Mouse (Mus musculus): ENCODE data around the gene Pitpnc1. TPM values are rescaled to one million over a fixed set of nuclear protein-coding genes. Genes with fewer than 3 reads are reported as not detected.

Gene Pitpnc1
- polyA plus RNA-seq, 1 experiment from 2014 or later: 36.7 TPM

DNA sequence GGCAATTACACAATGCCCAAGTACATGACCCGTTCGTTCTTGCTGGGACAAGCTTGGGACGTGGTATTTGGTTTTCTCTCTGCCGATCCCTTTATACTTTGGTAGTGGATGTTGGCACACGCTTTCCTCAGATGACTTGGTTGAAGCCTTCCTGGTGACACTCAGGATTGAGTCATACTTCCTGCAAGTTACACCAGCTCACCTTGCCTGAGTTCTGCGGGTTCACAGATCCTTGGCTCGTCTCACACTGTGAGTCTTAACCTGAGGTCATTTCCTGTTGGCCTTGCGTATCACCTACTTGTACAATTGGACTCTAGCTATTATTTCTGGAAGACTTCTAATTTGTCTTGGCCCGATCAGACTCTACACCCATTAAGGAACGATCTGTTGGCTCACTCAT lies 42.5 kb downstream of the Pitpnc1 start:
- no peak for ATAC-seq
- Histone ChIP-seq H3K4me2 (replicated peaks) (no peak overlapping the region), H3K4me1 (replicated peaks) (peaks cover 9% of the 10 kb centered on the region), H3K36me3 (no peaks in the 10 kb centered on the region), H3K9ac (replicated peaks) (no peak overlapping the region), H3K27ac (no peak overlapping the region), H3K9me3 (no peaks in the 10 kb centered on the region), H3K4me3 (replicated peaks) (no peak overlapping the region), H3K27me3 (no peaks in the 10 kb centered on the region)
- whole genome bisulfite sequencing: 96% methylated on average over 10 of the region's 10 CpGs

DNA sequence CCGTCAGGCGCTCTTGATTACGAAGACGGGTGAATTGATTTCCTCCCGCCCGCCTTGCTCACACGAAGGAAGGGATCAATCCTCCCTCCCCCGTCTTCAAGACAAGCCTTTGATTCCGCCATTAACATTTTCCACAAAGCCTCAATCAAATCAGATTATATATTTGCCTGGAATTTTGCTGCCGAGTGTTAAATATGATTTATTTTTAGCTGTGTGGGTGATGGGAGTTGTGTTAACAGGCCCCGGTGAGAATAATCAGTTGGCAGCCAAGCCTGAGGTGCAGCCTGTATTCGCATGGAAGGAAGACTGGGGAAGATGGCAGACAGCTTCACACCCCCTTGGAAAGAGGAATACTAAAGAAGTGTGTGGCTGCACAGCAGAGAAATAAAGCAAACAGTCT lies 46.3 kb downstream of the Pitpnc1 start:
- WGBS: 67% methylated on average over 12 of the region's 12 CpGs
- peak overlapping the region; percentile 31 for H3K27ac ChIP-seq

DNA sequence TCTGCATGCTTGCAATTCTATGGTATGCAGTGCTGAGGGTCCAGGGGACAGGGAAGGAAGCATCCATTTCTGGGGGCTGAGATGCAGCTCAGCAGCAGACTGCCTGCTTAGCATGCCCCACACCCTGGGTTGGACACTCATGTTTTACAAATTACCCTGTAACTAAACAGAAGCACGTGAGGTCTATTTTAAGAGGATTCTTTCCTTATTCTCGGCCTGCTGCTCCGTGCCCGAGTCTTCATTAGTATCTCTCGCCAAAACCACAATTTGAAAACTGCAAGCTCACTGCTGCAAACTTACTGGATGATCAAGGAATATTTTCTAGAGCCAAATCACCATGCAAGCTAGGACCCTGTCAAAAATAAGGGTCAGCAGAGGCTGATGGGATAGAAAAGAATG lies 48.1 kb downstream of the Pitpnc1 start:
- 69% methylated on average over 5 of the region's 5 CpGs for WGBS
- Histone ChIP-seq H3K4me3 (replicated peaks) (no peak overlapping the region), H3K27me3 (no peaks in the 10 kb centered on the region), H3K36me3 (no peaks in the 10 kb centered on the region), H3K9me3 (no peaks in the 10 kb centered on the region), H3K4me2 (replicated peaks) (no peak overlapping the region), H3K27ac (peak overlapping the region; percentile 25; the same call in 1 of the 2 replicates), H3K9ac (replicated peaks) (peak overlapping the region; percentile 7; the same call in 1 of the 2 replicates), H3K4me1 (replicated peaks) (peaks cover 21% of the 10 kb centered on the region)
- ATAC-seq: no peak

More for the DNA sequence above, 46.3 kb downstream of the Pitpnc1 start:
- no peak for ATAC-seq
- Histone ChIP-seq H3K4me1 (replicated peaks) (peaks cover 18% of the 10 kb centered on the region), H3K27me3 (no peaks in the 10 kb centered on the region), H3K36me3 (no peaks in the 10 kb centered on the region), H3K9me3 (no peaks in the 10 kb centered on the region), H3K4me3 (replicated peaks) (no peak overlapping the region), H3K9ac (replicated peaks) (no peak overlapping the region), H3K4me2 (replicated peaks) (no peak overlapping the region)

DNA sequence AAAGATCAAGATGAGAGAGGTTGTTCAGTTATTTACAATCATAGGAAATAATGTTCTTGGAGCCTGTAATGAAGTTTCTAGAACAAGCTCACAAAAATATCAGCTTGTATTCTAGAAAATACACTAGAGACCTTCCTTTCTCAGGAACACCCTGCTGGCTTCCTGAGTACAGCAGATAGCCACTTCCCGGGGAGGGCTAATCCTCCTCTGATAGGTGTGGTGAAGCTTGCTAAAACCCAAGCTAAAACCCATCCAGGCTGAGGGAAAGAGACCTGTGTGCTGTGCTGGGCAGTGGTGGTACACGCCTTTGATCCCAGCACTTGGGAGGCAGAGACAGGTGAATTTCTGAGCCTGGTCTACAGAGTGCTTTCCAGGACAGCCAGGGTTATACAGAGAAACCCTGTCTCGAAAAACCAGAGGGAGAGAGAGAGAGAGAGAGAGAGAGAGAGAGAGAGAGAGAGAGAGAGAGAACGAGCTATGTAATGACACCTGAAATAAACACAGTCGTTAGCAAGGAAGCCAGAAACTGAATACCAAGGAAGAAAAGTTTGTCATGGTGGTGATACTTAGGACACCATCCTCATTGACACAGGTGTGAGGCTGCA lies 48.6 kb downstream of the Pitpnc1 start:
- H3K4me1 ChIP-seq (replicated peaks): peaks cover 26% of the 10 kb centered on the region
- ATAC-seq: no peak
- peak overlapping the region; percentile 7; the same call in 1 of the 2 replicates for H3K9ac ChIP-seq (replicated peaks)
- H3K4me3 ChIP-seq (replicated peaks): no peak overlapping the region
- H3K27me3 ChIP-seq: no peaks in the 10 kb centered on the region
- 57% methylated on average over 5 of the region's 5 CpGs for WGBS
- no peaks in the 10 kb centered on the region for H3K9me3 ChIP-seq
- no peak overlapping the region for H3K4me2 ChIP-seq (replicated peaks)
- no peaks in the 10 kb centered on the region for H3K36me3 ChIP-seq
- peak overlapping the region; percentile 25; the same call in 1 of the 2 replicates for H3K27ac ChIP-seq

DNA sequence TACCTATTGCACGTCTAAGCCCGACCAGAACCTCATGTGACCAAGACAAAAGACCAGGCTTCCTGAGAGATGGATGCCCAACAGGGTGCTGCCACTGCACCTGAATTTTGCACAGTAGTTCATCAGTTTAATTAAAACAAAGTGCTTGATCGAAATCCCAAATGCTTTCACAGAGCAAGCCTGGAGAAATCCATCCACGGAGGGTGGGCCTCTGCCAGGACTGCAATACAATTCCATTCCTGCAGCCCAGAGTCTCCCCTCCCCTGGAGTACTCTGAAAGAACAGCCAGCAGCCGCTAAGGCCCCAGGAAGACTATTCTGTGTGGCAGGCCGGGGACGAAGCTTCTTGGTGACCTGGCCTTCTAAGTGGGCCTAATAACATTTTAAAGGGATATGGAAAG lies 50.6 kb downstream of the Pitpnc1 start:
- Histone ChIP-seq H3K4me2 (replicated peaks) (no peak overlapping the region), H3K9ac (replicated peaks) (no peak overlapping the region), H3K27me3 (no peaks in the 10 kb centered on the region), H3K36me3 (no peaks in the 10 kb centered on the region), H3K27ac (peak overlapping the region; percentile 61; the same call in 1 of the 2 replicates), H3K4me3 (replicated peaks) (no peak overlapping the region), H3K4me1 (replicated peaks) (peaks cover 45% of the 10 kb centered on the region), H3K9me3 (no peaks in the 10 kb centered on the region)
- ATAC-seq: peak; percentile 29; the same call in 1 of the 2 replicates
- WGBS: 31% methylated on average over 7 of the region's 7 CpGs

DNA sequence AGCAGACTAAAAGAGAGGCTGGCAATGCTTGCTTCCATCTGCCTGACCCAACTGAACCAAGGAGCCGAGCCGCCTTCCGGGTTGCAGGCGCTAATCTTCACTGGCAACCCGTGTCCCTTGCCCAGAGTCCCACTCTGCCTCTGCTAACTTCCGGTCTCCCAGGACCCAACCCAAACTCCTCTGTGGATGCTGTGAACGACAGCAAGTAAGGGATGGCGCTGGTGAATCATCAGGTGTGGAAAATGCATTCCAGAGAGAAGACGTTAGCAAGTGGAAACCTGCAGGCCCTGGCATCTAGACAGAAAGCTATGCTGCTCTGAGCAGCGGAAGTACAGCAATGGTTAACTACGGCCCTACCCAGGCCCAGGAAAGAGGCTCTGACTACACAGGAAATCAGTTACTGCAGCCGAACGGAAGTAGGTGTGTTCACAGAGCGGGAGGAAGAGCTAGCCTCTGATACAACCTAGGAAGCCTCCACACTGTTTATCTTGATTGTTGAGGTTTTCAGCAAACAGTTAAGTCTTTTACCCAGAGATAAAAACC lies 53.4 kb downstream of the Pitpnc1 start:
- peak overlapping the region; percentile 36 for H3K4me2 ChIP-seq (replicated peaks)
- WGBS: 40% methylated on average over 14 of the region's 14 CpGs
- no peak overlapping the region for H3K4me3 ChIP-seq (replicated peaks)
- H3K27me3 ChIP-seq: no peaks in the 10 kb centered on the region
- no peaks in the 10 kb centered on the region for H3K9me3 ChIP-seq
- ATAC-seq: no peak
- no peak overlapping the region for H3K9ac ChIP-seq (replicated peaks)
- H3K4me1 ChIP-seq (replicated peaks): peaks cover 60% of the 10 kb centered on the region
- H3K36me3 ChIP-seq: no peaks in the 10 kb centered on the region
- H3K27ac ChIP-seq: peak overlapping the region; percentile 88

DNA sequence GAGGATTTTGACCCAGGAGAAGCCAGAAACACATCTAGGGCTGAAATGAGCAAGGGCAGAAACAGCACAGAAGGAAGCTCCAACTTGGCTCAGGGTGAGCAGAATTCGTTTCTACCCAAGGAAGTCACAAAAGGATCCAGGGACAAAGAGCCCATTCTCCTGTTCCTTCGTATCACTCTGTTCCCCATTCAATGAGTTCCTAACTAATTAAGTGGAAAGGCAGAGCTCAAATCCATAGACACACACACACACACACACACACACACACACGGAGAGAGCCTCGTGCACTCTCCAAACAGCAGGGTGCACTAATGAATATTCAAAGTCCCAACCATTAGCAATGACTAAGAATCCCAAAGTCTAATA lies 54.0 kb downstream of the Pitpnc1 start:
- Histone ChIP-seq H3K36me3 (no peaks in the 10 kb centered on the region), H3K9me3 (no peaks in the 10 kb centered on the region), H3K4me2 (replicated peaks) (peak overlapping the region; percentile 36; the same call in 1 of the 2 replicates), H3K27ac (peak overlapping the region; percentile 88), H3K4me1 (replicated peaks) (peaks cover 62% of the 10 kb centered on the region), H3K9ac (replicated peaks) (no peak overlapping the region; the same call in 1 of the 2 replicates), H3K4me3 (replicated peaks) (no peak overlapping the region), H3K27me3 (no peaks in the 10 kb centered on the region)
- 1% methylated on average over 4 of the region's 4 CpGs for WGBS
- peak; percentile 15; the same call in 1 of the 2 replicates for ATAC-seq

DNA sequence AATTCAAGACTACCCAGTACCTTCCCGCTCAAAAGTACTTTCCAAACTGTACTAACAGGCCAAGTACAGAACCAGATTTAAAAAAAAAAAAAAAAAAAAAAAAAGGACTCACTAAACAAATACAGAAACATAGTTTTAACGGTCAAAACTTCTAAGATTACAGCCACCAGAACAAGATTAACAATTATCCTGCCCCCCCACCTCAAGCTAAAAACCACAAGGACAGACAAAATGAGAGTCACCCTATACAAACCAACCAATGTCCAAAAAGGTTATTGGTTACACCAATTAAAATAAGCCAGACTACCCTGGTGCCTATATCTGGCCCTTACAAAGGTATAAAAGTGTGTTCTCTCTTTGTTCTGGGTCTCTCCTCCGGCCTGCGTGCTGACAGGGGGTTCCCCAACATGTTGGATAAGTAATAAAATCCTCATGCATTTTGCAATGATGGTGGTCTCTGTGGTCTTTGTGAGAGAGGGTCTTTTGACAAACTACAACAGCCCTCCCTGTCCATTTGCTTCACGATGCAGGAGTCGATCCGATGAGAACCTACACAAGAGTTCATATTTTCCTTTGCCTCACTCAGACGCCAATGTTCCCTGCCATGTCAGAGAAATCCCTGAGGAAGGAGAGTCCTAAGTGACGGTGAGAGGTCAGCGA lies 54.5 kb downstream of the Pitpnc1 start:
- Histone ChIP-seq H3K4me3 (replicated peaks) (no peak overlapping the region), H3K9ac (replicated peaks) (no peak overlapping the region; the same call in 1 of the 2 replicates), H3K4me1 (replicated peaks) (peaks cover 68% of the 10 kb centered on the region), H3K36me3 (no peaks in the 10 kb centered on the region), H3K27me3 (no peaks in the 10 kb centered on the region), H3K4me2 (replicated peaks) (peak overlapping the region; percentile 36; the same call in 1 of the 2 replicates), H3K9me3 (no peaks in the 10 kb centered on the region), H3K27ac (peak overlapping the region; percentile 88)
- 25% methylated on average over 10 of the region's 10 CpGs for WGBS
- ATAC-seq: no peak

DNA sequence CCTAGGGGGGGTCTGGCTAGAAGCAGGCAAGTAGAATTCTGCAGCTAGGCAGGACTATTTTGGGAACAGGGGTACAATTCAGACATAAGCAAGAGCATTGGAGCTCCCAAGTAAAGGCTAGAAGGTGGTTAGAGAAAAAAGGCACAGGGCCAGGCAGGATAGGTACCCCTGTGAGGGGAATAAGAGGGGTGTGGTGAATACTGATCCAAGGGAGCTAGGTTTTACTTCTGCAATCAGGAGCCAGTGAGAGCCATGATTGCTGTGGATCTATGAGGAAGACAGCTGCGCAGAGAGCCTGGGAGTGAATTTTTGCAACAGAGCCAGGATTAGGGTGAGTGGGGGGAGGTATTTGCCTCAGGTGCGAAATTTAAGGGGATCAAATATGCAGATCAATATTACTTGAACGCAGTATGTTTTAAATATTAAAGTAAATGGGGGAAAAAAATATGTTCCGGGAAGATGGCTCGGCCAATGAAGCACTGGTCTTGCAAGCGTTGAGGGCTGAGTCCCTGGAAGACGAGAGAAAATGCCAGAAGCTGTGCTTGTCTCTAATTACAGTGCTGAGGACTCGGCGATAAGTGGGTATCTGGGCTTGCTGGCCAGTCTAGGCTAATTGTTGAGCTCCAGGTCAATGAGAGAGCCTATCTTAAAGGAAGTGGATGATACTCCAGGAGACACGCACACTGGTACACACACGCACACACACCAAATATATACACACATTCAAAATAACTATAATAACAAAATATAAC lies 55.3 kb downstream of the Pitpnc1 start:
- ATAC-seq: no peak
- peaks cover 71% of the 10 kb centered on the region for H3K4me1 ChIP-seq (replicated peaks)
- no peak overlapping the region for H3K4me3 ChIP-seq (replicated peaks)
- H3K27me3 ChIP-seq: no peaks in the 10 kb centered on the region
- peak overlapping the region; percentile 39; the same call in 1 of the 2 replicates for H3K9ac ChIP-seq (replicated peaks)
- 59% methylated on average over 11 of the region's 11 CpGs for WGBS
- H3K9me3 ChIP-seq: no peaks in the 10 kb centered on the region
- no peaks in the 10 kb centered on the region for H3K36me3 ChIP-seq
- no peak overlapping the region for H3K4me2 ChIP-seq (replicated peaks)
- H3K27ac ChIP-seq: peak overlapping the region; percentile 81

DNA sequence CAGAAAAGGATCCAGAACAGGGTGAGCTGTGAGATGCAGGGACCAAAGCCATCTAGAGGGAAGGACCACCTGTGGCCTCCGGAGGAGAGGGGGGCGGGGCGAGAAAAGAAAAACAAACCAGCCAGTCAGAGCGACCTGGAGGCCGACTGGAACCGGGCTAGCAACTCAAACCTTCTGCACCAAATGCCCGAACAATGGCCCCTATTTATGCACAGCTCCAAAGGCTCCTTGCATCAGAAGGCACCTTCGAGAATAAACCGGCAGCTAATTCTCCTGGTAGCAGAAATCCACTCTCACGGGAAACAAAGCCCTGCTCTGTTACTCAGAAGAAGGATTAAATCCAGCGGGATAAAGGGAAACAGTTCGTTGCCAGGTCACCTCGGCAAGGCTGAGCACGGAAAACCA lies 57.2 kb downstream of the Pitpnc1 start:
- 0 out of 2 replicates have a peak overlapping the region, but pooled peaks have one; percentile 30 for H3K9ac ChIP-seq (replicated peaks)
- peak overlapping the region; percentile 23 for H3K4me3 ChIP-seq (replicated peaks)
- H3K27ac ChIP-seq: peak overlapping the region; percentile 81
- under 1% methylated on average over 14 of the region's 14 CpGs for WGBS
- ATAC-seq: peak; percentile 78
- no peaks in the 10 kb centered on the region for H3K36me3 ChIP-seq
- H3K27me3 ChIP-seq: no peaks in the 10 kb centered on the region
- peaks cover 65% of the 10 kb centered on the region for H3K4me1 ChIP-seq (replicated peaks)
- H3K9me3 ChIP-seq: no peaks in the 10 kb centered on the region
- H3K4me2 ChIP-seq (replicated peaks): peak overlapping the region; percentile 49

DNA sequence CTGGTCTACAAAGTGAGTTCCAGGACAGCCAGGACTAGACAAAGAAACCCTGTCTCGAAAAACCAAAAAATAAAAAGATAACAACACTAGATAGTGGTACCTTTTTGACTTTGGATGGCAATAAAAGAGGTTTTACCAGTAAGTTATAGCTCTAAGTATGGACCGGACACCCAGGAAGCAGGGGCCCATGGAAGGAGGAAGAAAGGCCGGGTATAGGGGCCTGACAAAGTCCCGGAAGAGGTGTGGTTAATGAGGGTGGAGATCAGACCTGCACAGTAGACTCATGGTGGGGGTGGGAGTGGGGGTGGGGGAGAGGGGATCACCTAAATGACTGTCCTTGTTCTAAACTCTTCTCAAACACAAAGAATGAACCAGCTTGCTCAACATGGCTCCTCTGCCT lies 58.4 kb downstream of the Pitpnc1 start:
- Histone ChIP-seq H3K4me2 (replicated peaks) (no peak overlapping the region), H3K36me3 (no peaks in the 10 kb centered on the region), H3K27me3 (no peaks in the 10 kb centered on the region), H3K27ac (peak overlapping the region; percentile 81; the same call in 1 of the 2 replicates), H3K9me3 (no peaks in the 10 kb centered on the region), H3K4me3 (replicated peaks) (no peak overlapping the region), H3K9ac (replicated peaks) (no peak overlapping the region), H3K4me1 (replicated peaks) (peaks cover 60% of the 10 kb centered on the region)
- 87% methylated on average over 4 of the region's 4 CpGs for WGBS
- no peak for ATAC-seq

DNA sequence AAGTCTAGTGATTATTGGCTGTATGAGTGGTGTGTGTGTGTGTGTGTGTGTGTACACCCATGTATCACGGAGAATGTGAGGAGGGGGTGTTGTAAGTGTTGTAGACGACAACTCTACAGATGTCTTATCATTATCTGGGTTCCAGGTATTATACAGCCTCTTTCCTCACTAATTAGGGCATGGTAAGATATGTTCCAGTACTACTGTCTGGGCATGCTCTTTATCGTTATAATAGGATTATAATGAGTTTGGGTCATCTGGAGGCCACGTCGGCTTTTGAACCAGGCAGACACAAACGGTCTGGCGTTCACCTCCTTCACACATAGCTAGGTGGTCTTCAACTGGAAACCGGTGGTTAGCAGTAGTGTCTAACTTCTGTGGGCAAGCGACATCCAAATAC lies 58.9 kb downstream of the Pitpnc1 start:
- no peaks in the 10 kb centered on the region for H3K27me3 ChIP-seq

More for the DNA sequence above, 58.9 kb downstream of the Pitpnc1 start:
- 78% methylated on average over 9 of the region's 9 CpGs for WGBS
- Histone ChIP-seq H3K27ac (peak overlapping the region; percentile 10; the same call in 1 of the 2 replicates), H3K36me3 (no peaks in the 10 kb centered on the region), H3K9me3 (no peaks in the 10 kb centered on the region), H3K4me1 (replicated peaks) (peaks cover 54% of the 10 kb centered on the region), H3K9ac (replicated peaks) (no peak overlapping the region), H3K4me2 (replicated peaks) (no peak overlapping the region), H3K4me3 (replicated peaks) (no peak overlapping the region)
- no peak for ATAC-seq

All from midbrain, embryonic 13.5 days (tissue).